Mouse (Mus musculus) E14TG2a.4 (cell line): ENCODE results near the gene Epb42.
A peak's percentile ranks its signal among the peaks of the same experiment; 100 is the strongest.

Source experiments
- CTCF ChIP-seq: conservative IDR thresholded peaks from 2 replicates; pipeline ENCODE4 v1.5.1; 2014; ENCODE audit warnings: low read length
- NANOG ChIP-seq: IDR thresholded peaks from 2 replicates; pipeline ENCODE4 v1.6.1; 2014; ENCODE audit warnings: borderline replicate concordance, low read length, mixed read lengths

GRCm38 (mm10) chr2:121039382-121039781, 2.5 kb upstream of the Epb42 start:
- TF ChIP-seq CTCF: peak; percentile 12; the same call in 1 of the 2 replicates
- TF ChIP-seq NANOG: no peak
